Mouse (Mus musculus): ENCODE results near the gene Aff3.

GRCm38 (mm10) chr1:38440471-38440815 lies 224.3 kb downstream of the Aff3 start:
- no peak for TF ChIP-seq CTCF (IDR thresholded peaks at IDR 0.05; ENCODE audit: low read depth)
- TF ChIP-seq EP300 (IDR thresholded peaks at IDR 0.05; ENCODE audit: low read depth): no peak
